Mouse (Mus musculus): ENCODE measurements around the gene Tdrd1.

DNA sequence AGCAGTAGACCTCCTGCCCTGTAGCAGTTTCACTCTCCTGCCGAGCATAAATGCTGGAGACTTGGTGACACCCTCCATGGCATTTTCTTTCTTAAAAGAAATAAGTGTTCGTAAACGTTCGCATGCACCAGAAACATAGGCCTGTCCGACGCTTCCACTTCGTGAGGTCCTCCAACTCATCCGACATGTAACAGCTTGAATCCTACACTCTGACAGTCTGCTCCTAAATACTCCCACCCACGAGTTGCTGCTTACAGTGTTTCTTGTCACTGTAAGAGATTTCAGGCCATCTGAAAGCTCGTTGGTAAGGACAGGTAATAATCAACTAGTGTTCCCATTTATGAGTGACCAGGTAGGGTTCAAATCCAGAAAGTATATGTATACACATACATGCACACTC lies 61.9 kb downstream of the Tdrd1 start:
- no peak for TF ChIP-seq POLR2A (IDR thresholded peaks at IDR 0.05; ENCODE audit: insufficient read length, low read depth)
- TF ChIP-seq CEBPB (IDR thresholded peaks at IDR 0.05; ENCODE audit: insufficient read depth, poor library complexity, severe bottlenecking), result no peak
- TF ChIP-seq MYOG (IDR thresholded peaks at IDR 0.05; ENCODE audit: control insufficient read depth in 1 of 3, insufficient read depth in 1 of 3, insufficient read length in 2 of 3, low read depth in 2 of 3), result no peak
